ENCODE assay signal across 11 mouse cellular contexts in the genomic region with DNA sequence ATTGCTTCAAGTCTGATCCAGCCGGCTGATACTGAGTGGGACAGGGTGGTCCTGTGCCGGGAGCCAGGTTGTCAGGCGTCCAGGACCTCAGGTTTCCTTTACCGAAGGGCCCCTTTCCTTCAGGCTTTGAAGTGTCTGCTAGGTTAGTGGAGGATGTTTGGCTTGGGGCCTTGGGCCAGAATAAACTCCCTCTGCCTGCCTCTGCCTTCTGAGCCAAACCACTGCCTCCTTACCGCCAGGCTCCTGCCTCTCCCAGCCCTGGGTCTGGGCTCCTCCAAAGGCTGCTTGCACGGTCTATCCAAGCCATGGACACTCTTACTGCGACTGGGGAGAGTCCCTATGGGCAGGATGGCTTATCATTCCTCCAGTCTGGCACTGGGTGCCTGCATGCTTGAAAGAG.
DNase-seq lines count a peak whose midpoint lies in the region; ATAC-seq lines count a peak whose summit lies in the region.
"Had no signal": no experiment of that assay in that cellular context is flagged by ENCODE, and none has a peak within 500 bp of the region (broad histone marks: within the 10 kb centered on the region; RNA-seq: fewer than 3 reads in every experiment).

No protein-coding gene starts in this region.

- no peaks in the 10 kb centered on the region for H3K9me3 ChIP-seq in hindbrain, embryonic 16.5 days (ENCODE audit: control insufficient read depth, low read length)
- H3K9me3 ChIP-seq in neural tube, embryonic 13.5 days, result no peaks in the 10 kb centered on the region
- H3K9me3 ChIP-seq: G1E; liver, embryonic 13.5 days had no signal

- H3K27ac ChIP-seq in hindbrain, embryonic 16.5 days (ENCODE audit: low read depth, low read length), result no peak overlapping the region
- 0 out of 2 replicates have a peak overlapping the region, but pooled peaks have one; percentile 38 for H3K27ac ChIP-seq in neural tube, embryonic 13.5 days (replicated peaks)
- H3K27ac ChIP-seq: liver, embryonic 13.5 days had no signal

- WGBS in hindbrain, embryonic 16.5 days, result 8% methylated on average over 7 of the region's 7 CpGs
- WGBS in neural tube, embryonic 13.5 days, result 6% methylated on average over 7 of the region's 7 CpGs

- peak; percentile 34 for DNase-seq in kidney, postnatal 10 days
- DNase-seq in kidney, adult 11 months, result no peak
- DNase-seq in gastrocnemius, postnatal 14 days, result peak; percentile 47
- DNase-seq in layer of hippocampus, adult 11-12 months (ENCODE audit: low spot score), result no peak
- no peak for DNase-seq in cerebellum, adult 18-20 months
- no peak for DNase-seq in cerebellum, postnatal 36 days
- DNase-seq: cerebellum, adult 9-10 months; liver, embryonic 13.5 days had no signal

- H3K4me3 ChIP-seq in hindbrain, embryonic 16.5 days (ENCODE audit: low read length), result no peak overlapping the region
- H3K4me3 ChIP-seq in neural tube, embryonic 13.5 days, result 0 out of 2 replicates have a peak overlapping the region, but pooled peaks have one; percentile 30
- H3K4me3 ChIP-seq: liver, embryonic 13.5 days had no signal

- no peak for ATAC-seq in hindbrain, embryonic 16.5 days
- ATAC-seq in neural tube, embryonic 13.5 days (ENCODE audit: low read depth), result no peak

- peak overlapping the region; percentile 84 for H3K4me2 ChIP-seq in hindbrain, embryonic 16.5 days (ENCODE audit: low read length)
- H3K4me2 ChIP-seq in neural tube, embryonic 13.5 days, result peak overlapping the region; percentile 61

- H3K27me3 ChIP-seq in hindbrain, embryonic 16.5 days (replicated peaks; ENCODE audit: control insufficient read depth, insufficient read depth, low read length), result peaks cover 5% of the 10 kb centered on the region
- H3K27me3 ChIP-seq in neural tube, embryonic 13.5 days, result peaks cover 21% of the 10 kb centered on the region

- peaks cover 12% of the 10 kb centered on the region for H3K4me1 ChIP-seq in hindbrain, embryonic 16.5 days (ENCODE audit: control insufficient read depth, insufficient read depth, low read depth, low read length)
- H3K4me1 ChIP-seq in neural tube, embryonic 13.5 days (replicated peaks), result peaks cover 17% of the 10 kb centered on the region

- intact Hi-C loops in gastrocnemius, postnatal 14 days (cut with DNase I; ENCODE audit: low total_unique reads), result no loop called here

- no peaks in the 10 kb centered on the region for H3K36me3 ChIP-seq in hindbrain, embryonic 16.5 days (ENCODE audit: control insufficient read depth, insufficient read depth, low read length)
- no peaks in the 10 kb centered on the region for H3K36me3 ChIP-seq in neural tube, embryonic 13.5 days
- H3K36me3 ChIP-seq: G1E; liver, embryonic 13.5 days had no signal

- no peak overlapping the region for H3K9ac ChIP-seq in hindbrain, embryonic 16.5 days (ENCODE audit: low read depth, low read length)
- 0 out of 2 replicates have a peak overlapping the region, but pooled peaks have one; percentile 58 for H3K9ac ChIP-seq in neural tube, embryonic 13.5 days
- H3K9ac ChIP-seq: liver, embryonic 13.5 days had no signal

Comparison
In these comparisons a context has a peak if more than half of its experiments do, and no peak if none do; other contexts are left out.
1. DNase-seq: peak in kidney, postnatal 10 days (single experiment) and gastrocnemius, postnatal 14 days (single experiment); none in kidney, adult 11 months (single experiment), layer of hippocampus, adult 11-12 months (single experiment), cerebellum, adult 18-20 months (0 of 2) and cerebellum, postnatal 36 days (0 of 2).